Mouse (Mus musculus): Measurements from ENCODE around the gene Cd81. TPM values are rescaled to one million over a fixed set of nuclear protein-coding genes. Genes with fewer than 3 reads are reported as not detected.

Gene Cd81
- total and polyA plus RNA-seq, 3 experiments = 105 to 133 TPM; not detected in 1

- peaks cover 0 to 7% of the 10 kb centered on the region in 2 experiments; a peak in 2 of 4 replicates for H3K4me1 ChIP-seq (ENCODE audit: control insufficient read depth in 1 of 2, insufficient read depth in 2 of 2, low read length in 2 of 2)
- H3K27ac ChIP-seq (ENCODE audit: control insufficient read depth, low read depth, low read length) = no peak overlapping the region
- no peaks in the 10 kb centered on the region for H3K79me2 ChIP-seq (ENCODE audit: control insufficient read depth, insufficient read depth, low read length, poor library complexity)
- H3K4me3 ChIP-seq (ENCODE audit: control insufficient read depth in 1 of 2, insufficient read depth in 1 of 2, low read depth in 2 of 2, low read length in 2 of 2) = no peak overlapping the region
- no peak for TF ChIP-seq POLR2A (IDR thresholded peaks at IDR 0.05; ENCODE audit: control insufficient read depth in 1 of 2, insufficient read depth in 1 of 2, low read depth in 1 of 2, low read length in 2 of 2, poor library complexity in 1 of 2)
- TF ChIP-seq SIN3A (IDR thresholded peaks at IDR 0.05; ENCODE audit: low read length) = no peak
- TF ChIP-seq UBTF (IDR thresholded peaks at IDR 0.05; ENCODE audit: borderline replicate concordance, insufficient read depth, low read depth, low read length) = no peak
- no peak for TF ChIP-seq MYB (IDR thresholded peaks at IDR 0.05; ENCODE audit: low read depth, low read length)
- no peak for TF ChIP-seq KAT2A (conservative IDR thresholded peaks at IDR 0.05; ENCODE audit: low read depth, low read length)
- TF ChIP-seq JUND (IDR thresholded peaks at IDR 0.05; ENCODE audit: low read depth, low read length) = no peak
- TF ChIP-seq USF1 (IDR thresholded peaks at IDR 0.05; ENCODE audit: low read depth, low read length) = no peak
- TF ChIP-seq HCFC1 (IDR thresholded peaks at IDR 0.05; ENCODE audit: low read depth, low read length) = no peak
- no peaks in the 10 kb centered on the region for H3K9me3 ChIP-seq (replicated peaks; ENCODE audit: insufficient read depth, low read length)
- DNase-seq (ENCODE audit: low read depth, low spot score) = no peak
- peaks cover 0 to 4% of the 10 kb centered on the region in 2 experiments; a peak in 2 of 4 replicates for H3K36me3 ChIP-seq (ENCODE audit: control insufficient read depth in 1 of 2, insufficient read depth in 2 of 2, low read length in 2 of 2)
- no peak overlapping the region for H3K9ac ChIP-seq (ENCODE audit: control insufficient read depth, low read depth, low read length, poor library complexity, severe bottlenecking)
- H3K27me3 ChIP-seq (ENCODE audit: control insufficient read depth in 1 of 2, insufficient read depth in 2 of 2, low read length in 2 of 2) = peaks cover 0 to 2% of the 10 kb centered on the region in 2 experiments; a peak in 1 of 4 replicates
These were observed 43.0 kb downstream of the Cd81 start for GRCm38 (mm10) chr7:143095554-143095907.

GRCm38 (mm10) chr7:143100759-143101158 is 48.2 kb downstream of the Cd81 start:
- TF ChIP-seq ETS1 (IDR thresholded peaks at IDR 0.05; ENCODE audit: low read depth, low read length) (peak; percentile 44), GABPA (IDR thresholded peaks at IDR 0.05; ENCODE audit: low read depth, low read length) (0 out of 2 replicates have a peak, but pooled peaks have one; percentile 25), TAL1 (IDR thresholded peaks at IDR 0.05; ENCODE audit: low read length) (no peak), MAZ (IDR thresholded peaks at IDR 0.05; ENCODE audit: low read depth, low read length) (0 out of 2 replicates have a peak, but pooled peaks have one; percentile 36), POLR2AphosphoS5 (IDR thresholded peaks at IDR 0.05; ENCODE audit: borderline replicate concordance, low read depth, low read length) (no peak), SMC3 (IDR thresholded peaks at IDR 0.05; ENCODE audit: low read depth, low read length) (no peak), TBP (IDR thresholded peaks at IDR 0.05; ENCODE audit: low read depth, low read length) (0 out of 2 replicates have a peak, but pooled peaks have one; percentile 18), EP300 (IDR thresholded peaks at IDR 0.05; ENCODE audit: low read depth in 1 of 2, low read length in 2 of 2) (peak; percentile 34 to 42; a peak in 2 of 4 replicates)
- H3K79me2 ChIP-seq (ENCODE audit: control insufficient read depth, insufficient read depth, low read length, poor library complexity) = no peaks in the 10 kb centered on the region
- H3K36me3 ChIP-seq (ENCODE audit: control insufficient read depth in 1 of 2, insufficient read depth in 2 of 2, low read length in 2 of 2) = peaks cover 0 to 19% of the 10 kb centered on the region in 2 experiments; a peak in 2 of 4 replicates
- no peaks in the 10 kb centered on the region for H3K9me3 ChIP-seq (replicated peaks; ENCODE audit: insufficient read depth, low read length)
- H3K27ac ChIP-seq (ENCODE audit: control insufficient read depth, low read depth, low read length) = peak overlapping the region; percentile 46; the same call in 1 of the 2 replicates
- no peaks in the 10 kb centered on the region; a peak in 1 of 4 replicates for H3K27me3 ChIP-seq (ENCODE audit: control insufficient read depth in 1 of 2, insufficient read depth in 2 of 2, low read length in 2 of 2)
- no peak overlapping the region for H3K4me3 ChIP-seq (ENCODE audit: control insufficient read depth in 1 of 2, insufficient read depth in 1 of 2, low read depth in 2 of 2, low read length in 2 of 2)
- peaks cover 11 to 27% of the 10 kb centered on the region in 2 experiments for H3K4me1 ChIP-seq (ENCODE audit: control insufficient read depth in 1 of 2, insufficient read depth in 2 of 2, low read length in 2 of 2)
- peak overlapping the region; percentile 3; the same call in 1 of the 2 replicates for H3K9ac ChIP-seq (ENCODE audit: control insufficient read depth, low read depth, low read length, poor library complexity, severe bottlenecking)
- peak; percentile 77 for DNase-seq (ENCODE audit: low read depth, low spot score)

Data from MEL (cell line).